Mouse (Mus musculus): ENCODE data around the gene March6.

Gene March6

DNA sequence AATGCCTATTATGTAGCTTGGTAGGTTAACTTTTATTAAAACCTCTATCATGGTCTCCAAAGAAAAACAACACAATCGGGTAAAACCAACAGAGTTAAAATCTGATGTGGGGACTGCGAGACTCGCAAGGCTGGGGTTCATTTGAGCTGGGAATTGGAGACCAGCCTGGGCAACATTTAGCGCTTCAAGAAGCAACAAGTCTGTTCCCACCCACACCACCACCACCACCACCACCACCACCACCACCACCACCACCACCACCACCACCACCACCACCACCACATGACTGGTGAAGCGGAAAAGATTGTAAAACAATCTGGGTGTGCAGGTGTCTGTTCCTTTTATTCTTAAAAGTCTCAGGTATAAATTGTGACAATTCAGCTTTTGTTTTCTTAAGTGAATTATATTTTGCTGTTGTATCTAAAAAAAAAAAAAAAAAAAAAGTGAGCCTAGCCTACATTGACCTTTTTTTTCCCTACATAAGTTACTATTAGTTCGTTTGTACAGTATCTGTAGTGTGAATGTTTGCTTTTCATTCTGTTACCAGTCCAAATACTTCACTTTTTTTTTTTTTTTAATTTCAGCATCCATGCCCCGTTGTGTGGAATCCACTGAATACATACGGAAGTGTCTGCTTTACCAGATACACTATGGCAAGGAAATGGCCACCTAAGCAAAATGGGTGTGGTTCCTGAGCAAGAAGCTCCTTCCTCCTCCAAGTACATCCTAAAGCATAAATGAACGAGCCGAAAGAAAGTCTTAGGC, 76.6 kb downstream of the March6 start:
- DNase-seq (ENCODE audit: low spot score in 2 of 2) = no peak

GRCm38 (mm10) chr15:31453098-31453916, 77.5 kb downstream of the March6 start, which contains the start of gene Ropn1l:
Ropn1l (minus strand) TSS chr15:31453737.
- DNase-seq (ENCODE audit: low spot score in 2 of 2) = peak; percentile 91 to 93

DNA sequence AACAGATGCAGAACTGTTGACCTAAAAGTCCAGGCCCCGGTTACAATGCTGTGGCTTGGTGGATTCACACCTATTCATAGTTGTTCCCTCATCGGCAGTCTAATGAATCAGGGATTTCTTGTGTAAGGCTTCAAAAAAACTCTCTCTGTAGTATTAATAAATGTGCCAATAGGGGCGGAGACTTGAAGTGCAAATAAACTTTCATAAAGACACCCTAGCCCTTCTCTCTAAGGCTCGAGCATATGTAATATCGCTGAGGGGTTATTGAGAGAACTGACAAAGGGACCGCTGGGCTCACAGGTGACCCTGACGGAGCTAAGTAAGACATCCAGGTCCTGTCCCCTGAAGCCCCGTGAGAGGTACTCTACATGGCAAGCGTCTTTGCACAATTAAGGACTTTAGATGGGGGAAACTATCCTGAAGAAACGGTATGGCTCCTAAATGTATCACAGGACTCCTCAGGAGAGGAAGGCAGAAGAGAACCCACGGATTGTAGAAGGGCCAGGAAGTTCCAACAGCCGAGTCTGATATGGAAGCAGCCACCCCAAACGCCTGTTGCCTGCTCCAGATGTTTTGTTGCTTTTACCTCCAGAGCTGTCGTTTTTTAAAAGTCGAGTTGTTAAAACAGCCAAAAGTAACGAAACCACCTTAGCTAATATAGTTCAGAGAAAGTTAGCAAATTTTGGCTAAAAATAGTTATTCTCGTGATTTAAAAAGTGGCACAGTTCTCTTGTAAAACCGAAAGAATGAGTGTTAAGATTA, 78.3 kb downstream of the March6 start:
- DNase-seq (ENCODE audit: low spot score in 2 of 2) = no peak

- DNase-seq (ENCODE audit: low spot score in 2 of 2) = no peak
Observed at GRCm38 (mm10) chr15:31449772-31450171, 81.1 kb downstream of the March6 start.

GRCm38 (mm10) chr15:31447121-31447520, 83.7 kb downstream of the March6 start:
- peak in 1 of 2 experiments; percentile 56 for DNase-seq (ENCODE audit: low spot score in 2 of 2)

GRCm38 (mm10) chr15:31442698-31443097, 88.2 kb downstream of the March6 start:
- no peak for DNase-seq (ENCODE audit: low spot score in 2 of 2)

DNA sequence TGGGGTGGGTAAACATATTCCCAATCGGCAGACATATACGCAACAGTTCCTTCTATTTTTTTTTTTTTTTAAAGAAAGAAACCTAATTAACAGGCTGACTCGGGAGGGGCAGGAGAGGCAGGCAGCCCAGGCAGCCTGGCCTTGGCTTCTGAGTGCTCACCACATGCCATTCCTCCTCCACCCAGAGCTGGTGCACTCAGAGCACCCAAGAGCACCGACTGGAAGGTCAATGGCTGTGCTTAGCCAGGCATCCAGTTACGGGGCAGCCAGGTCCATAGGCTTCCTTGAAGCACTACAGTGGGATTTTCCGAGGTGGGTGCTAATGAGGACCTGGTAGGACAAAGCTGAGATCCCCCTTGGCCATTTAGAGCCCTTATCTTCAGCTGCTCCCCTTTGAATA, 88.9 kb downstream of the March6 start:
- no peak for DNase-seq (ENCODE audit: low spot score in 2 of 2)

DNA sequence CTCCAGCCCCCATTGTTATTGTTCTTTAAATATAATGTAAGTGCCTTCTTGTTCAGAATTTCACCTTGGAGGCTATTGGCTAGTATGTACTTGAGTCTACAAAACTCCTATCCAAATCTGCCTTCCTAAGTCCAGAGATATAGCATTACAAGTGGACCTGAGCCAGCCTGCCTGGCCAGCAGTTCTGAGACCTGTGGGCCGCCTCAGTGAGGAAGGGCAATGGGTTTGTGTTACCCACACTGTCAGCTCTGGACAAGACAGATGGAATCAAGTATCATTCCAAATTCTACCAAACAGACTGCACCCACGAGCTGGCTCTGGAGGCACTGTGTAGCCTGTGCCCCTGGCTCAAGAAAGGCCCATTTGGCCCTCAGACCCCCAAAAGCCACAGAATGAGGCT, 94.0 kb downstream of the March6 start:
- DNase-seq (ENCODE audit: low spot score in 2 of 2) = no peak

GRCm38 (mm10) chr15:31436083-31436482, 94.8 kb downstream of the March6 start:
- DNase-seq (ENCODE audit: low spot score in 2 of 2) = no peak

DNA sequence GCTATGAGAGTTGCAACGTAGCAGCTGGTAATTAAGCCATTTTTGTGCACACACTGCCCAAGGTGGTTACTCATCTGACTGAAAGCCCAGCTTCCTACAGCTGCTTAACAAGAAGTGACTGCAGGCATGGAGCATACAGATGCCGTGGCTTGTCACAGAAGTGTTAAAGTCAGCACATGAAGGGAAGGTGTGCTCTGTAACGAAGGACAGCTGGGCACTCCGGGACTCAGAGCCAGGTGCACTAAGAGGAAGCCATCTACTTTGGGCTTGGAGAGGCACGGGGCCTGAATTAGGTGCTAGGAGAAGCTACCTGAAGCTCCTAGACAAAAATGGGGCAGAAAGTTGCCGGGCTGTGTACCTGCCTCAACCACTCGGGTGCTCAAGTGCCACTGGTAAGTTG, 97.1 kb downstream of the March6 start:
- no peak for DNase-seq (ENCODE audit: low spot score in 2 of 2)

DNA sequence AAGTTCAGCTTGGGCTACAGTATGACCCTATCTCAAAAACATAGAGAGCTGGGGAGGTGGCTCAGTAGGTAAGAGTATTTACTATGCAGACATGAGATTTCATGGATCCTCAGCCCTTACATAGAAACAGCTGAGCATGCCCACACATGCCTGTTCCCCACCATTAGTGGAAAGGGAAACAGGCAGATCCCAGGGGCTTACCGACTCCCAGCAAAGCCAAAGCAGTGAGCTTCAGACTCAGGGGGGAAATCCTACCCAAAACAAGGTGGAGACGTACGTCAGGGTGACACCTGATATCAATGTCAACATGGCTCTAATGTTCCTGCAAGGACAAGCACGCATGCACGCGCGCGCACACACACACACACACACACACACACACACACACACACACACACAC, 99.0 kb downstream of the March6 start:
- no peak for DNase-seq (ENCODE audit: low spot score in 2 of 2)

GRCm38 (mm10) chr15:31430014-31430413, 100.8 kb downstream of the March6 start:
- DNase-seq (ENCODE audit: low spot score in 2 of 2) = no peak

DNA sequence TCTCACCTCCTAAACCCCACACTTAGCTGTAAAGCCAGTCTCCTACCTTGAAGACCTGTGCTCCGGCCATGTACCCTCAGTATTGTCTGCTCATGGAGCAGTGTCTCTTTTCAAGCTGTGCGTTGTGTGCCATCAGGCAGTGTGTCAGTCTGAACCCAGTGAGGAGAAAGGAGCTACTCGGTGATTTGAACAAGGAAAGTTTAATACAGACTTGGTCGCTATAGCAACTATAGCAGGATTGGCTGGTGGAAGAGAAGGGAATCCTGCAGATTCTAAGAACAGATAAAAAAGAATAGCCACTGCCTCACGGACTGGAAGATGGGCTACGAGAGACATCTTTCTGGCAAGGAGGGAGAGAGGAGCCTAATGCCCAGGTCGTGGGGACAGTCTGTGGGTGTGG, 101.4 kb downstream of the March6 start:
- no peak for DNase-seq (ENCODE audit: low spot score in 2 of 2)

DNA sequence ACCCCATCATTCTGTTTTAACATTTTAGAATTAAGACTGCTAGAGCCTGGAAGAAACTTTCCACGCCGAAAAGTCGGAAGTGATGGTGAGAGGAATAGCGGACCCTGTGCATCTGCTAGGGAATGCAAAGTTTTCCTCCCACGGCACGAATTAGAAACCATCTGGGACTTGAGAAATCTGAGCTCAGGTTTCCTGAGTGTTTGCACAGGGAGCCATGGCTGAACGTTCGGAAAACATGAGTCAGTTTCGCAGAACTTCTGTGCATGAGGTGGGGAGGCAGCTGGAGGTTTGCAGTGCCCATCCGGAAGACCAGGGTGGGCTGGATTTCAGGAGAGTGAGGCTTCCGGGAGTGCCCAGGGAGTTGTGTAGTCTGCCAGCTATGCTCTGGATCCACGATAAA, 102.3 kb downstream of the March6 start:
- DNase-seq (ENCODE audit: low spot score in 2 of 2) = no peak

DNA sequence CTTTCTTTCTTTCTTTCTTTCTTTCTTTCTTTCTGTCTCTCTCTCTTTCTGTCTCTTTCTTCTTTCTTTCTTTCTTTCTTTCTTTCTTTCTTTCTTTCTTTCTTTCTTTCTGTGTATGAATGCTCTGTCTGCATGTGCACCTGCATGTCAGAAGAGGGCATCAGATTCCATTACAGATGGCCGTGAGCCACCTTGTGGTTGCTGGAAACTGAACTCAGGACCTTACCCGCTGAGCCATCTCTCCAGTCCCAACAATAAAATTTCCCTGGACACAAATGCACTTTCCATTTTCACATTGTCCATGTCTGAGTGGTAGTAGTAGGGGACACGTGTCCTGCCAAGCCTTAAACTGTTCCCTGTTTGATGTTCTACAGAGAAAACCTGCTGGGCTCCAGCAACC, 103.5 kb downstream of the March6 start:
- no peak for DNase-seq (ENCODE audit: low spot score in 2 of 2)

DNA sequence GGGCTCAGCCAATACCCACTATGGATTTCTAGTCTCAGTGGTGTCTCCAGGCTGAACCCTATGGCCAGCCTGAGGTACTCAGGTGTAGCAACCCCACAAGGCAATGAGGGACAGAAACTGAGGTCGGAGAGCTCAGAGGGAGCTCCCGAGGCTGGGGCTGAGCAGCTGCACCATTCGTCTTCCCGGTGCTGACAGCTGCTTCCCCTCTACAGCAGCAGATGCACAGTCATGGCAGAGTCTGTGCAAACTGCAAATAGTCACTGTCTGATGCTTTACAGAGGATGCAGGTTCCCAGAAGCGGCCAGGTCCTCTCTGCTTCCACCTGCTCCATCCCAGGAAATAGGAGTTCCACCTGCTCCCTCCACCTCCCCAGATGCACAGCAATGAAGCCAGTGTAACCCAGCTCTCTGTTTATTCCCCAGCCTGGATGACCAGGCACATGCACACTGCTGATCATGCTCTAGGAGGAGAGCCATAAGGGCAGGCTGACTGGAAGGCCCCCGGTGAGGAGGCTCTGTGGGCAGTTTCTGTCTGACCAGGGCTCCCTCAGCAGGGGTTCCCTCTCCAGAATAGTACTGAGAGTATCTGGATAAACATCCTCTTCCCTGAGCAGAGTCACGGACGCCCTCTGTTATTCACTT, 104.7 kb downstream of the March6 start:
- no peak for DNase-seq (ENCODE audit: low spot score in 2 of 2)

- no peak for DNase-seq (ENCODE audit: low spot score in 2 of 2)
Observed at GRCm38 (mm10) chr15:31422649-31423369, 108.0 kb downstream of the March6 start.

DNA sequence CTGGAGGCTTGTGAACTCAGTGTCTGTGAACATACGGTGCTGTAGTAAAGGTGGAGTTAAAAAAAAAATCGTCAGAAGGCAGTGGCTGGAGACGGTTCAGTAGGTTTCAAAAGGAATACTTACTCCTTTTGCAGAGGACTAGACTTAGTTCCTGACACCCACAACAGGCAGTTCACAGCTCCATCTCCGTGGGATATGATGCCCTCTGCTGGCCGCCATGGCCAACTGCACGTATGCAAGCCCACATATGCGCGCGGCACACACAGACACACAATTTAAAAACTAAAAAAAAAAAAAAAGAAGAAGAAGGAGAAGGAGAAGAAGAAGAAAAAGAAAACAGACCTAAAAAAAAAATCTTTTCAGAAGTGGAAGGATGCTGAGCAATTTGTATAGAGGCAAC, 111.8 kb downstream of the March6 start:
- DNase-seq (ENCODE audit: low spot score in 2 of 2) = peak in 1 of 2 experiments; percentile 39

- peak in 1 of 2 experiments; percentile 8 for DNase-seq (ENCODE audit: low spot score in 2 of 2)
Observed at GRCm38 (mm10) chr15:31418686-31419024, 112.2 kb downstream of the March6 start.

- peak; percentile 66 to 70 for DNase-seq (ENCODE audit: low spot score in 2 of 2)
Observed at GRCm38 (mm10) chr15:31417796-31418685, 112.8 kb downstream of the March6 start.
